Mouse (Mus musculus) heart, embryonic 12.5 days (tissue): ENCODE data around the gene Sema4g. TPM values are rescaled to one million over a fixed set of nuclear protein-coding genes. Genes with fewer than 3 reads are reported as not detected.
"Not testable (repeated sequence)": the region's sequence is repeated elsewhere in the genome, so short reads cannot be mapped to it uniquely, and the experiment has no call there.

Experiments
- ATAC-seq: fragments of 200-750 bp; cut with Nextera tagmentation; 2 replicates; pipeline ENCODE4 v1.8.0; 2017; ENCODE audit warnings: moderate TSS enrichment, moderate library complexity; ENCODE audit not compliant: insufficient number of reproducible peaks, low FRiP score
- H3K27ac ChIP-seq: fragments of 300-500 bp; sonication (generic); 2 replicates; pipeline ENCODE4 v1.5.1; 2016; ENCODE audit warnings: mild to moderate bottlenecking, moderate library complexity; ENCODE audit not compliant: poor library complexity, severe bottlenecking
- H3K27me3 ChIP-seq: fragments of 300-500 bp; sonication (generic); replicated peaks from 2 replicates; pipeline ENCODE4 v1.6.1; 2016; ENCODE audit warnings: mild to moderate bottlenecking, moderate library complexity
- H3K36me3 ChIP-seq: fragments of 300-500 bp; sonication (generic); 2 replicates; pipeline ENCODE4 v1.6.1; 2016; ENCODE audit warnings: mild to moderate bottlenecking, moderate library complexity
- H3K4me1 ChIP-seq: fragments of 300-500 bp; sonication (generic); replicated peaks from 2 replicates; pipeline ENCODE4 v1.6.1; 2016; ENCODE audit warnings: mild to moderate bottlenecking
- H3K4me2 ChIP-seq: fragments of 300-500 bp; sonication (generic); 2 replicates; pipeline ENCODE4 v1.6.1; 2016; ENCODE audit warnings: mild to moderate bottlenecking, moderate library complexity
- H3K4me3 ChIP-seq: fragments of 300-500 bp; sonication (generic); 2 replicates; pipeline ENCODE4 v1.5.1; 2016; ENCODE audit warnings: mild to moderate bottlenecking
- H3K9ac ChIP-seq: fragments of 300-500 bp; sonication (generic); 2 replicates; pipeline ENCODE4 v1.6.1; 2016; ENCODE audit warnings: mild to moderate bottlenecking, moderate library complexity
- H3K9me3 ChIP-seq: fragments of 300-500 bp; sonication (generic); replicated peaks from 2 replicates; pipeline ENCODE4 v1.6.1; 2016; ENCODE audit warnings: mild to moderate bottlenecking, moderate library complexity
- WGBS: fragments of 180-500 bp; shearing (Covaris S2); methylation state at CpG from one replicate; pipeline ENCODE4 v1.1.7; 2016; 5-methylcytosine and 5-hydroxymethylcytosine counted together
- polyA plus RNA-seq: library from polyadenylated mRNA; unstranded; fragments of >200 nt; fragmentation: Nextera tagmentation; extraction: Ambion mirVana; gene quantifications from 2 replicates; pipeline ENCODE4 v1.2.1, GENCODE M21; 2016

Sema4g gene
- polyA plus RNA-seq, 1 experiment from 2014 or later: 1.0 TPM

DNA sequence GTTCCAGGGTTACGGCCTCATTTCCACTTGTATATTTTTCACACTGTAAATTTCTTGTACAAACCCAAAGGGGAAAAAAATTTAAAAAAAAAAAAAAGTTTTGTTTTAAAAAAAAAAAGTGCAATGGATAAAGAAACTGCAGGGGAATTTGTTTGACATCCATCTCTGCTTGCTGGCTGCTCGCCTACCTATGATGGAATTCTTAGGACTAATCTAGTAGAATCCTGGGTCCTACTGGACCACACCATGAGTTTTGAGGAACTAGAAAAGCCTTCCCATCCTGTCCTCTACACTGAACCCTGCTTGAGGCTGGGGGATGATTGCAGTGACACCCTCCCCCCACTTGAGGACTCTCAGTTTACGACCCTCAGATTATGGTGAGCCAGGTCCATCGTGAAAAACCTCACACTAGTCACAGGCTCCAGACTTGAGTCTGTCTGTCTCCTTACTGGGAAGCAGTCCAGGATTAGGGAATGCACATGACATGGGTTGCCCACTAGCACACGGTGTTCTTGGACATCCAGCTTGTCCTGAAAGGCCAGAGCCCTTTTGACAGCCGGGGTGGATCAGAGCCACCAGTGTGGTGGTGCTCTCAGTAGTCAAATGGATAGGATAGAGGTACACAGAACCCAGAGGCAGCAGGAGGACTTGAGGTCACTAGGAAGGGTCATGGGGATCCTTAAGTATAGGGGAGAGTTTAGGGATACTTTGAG is 38.2 kb downstream of the Sema4g start:
- Histone ChIP-seq H3K4me2 (no peak overlapping the region), H3K4me1 (peaks cover 31% of the 10 kb centered on the region), H3K27me3 (no peaks in the 10 kb centered on the region), H3K36me3 (peaks cover 62% of the 10 kb centered on the region), H3K27ac (no peak overlapping the region), H3K9ac (no peak overlapping the region), H3K9me3 (no peaks in the 10 kb centered on the region), H3K4me3 (no peak overlapping the region)
- 71% methylated on average over 6 of the region's 6 CpGs for WGBS
- ATAC-seq: no peak

DNA sequence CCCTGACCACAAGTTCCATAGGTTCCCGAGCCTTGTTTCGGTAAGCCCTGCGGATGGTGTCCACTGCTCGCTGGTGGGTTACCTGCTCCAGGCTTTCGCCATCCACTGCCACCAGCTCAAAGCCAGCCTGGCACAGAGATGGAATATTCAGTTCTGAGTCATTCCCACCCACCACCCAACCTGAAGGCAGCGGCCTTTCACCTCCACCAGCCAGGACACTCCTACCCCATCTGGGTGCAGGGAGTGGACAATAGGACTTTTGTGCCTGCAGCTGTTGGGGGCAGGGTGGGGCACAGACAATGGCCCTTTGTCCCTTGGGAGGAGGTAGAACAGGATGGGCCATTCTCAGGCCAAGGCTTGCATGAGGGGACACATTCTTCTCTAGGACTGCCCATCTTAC is 38.9 kb downstream of the Sema4g start:
- Histone ChIP-seq H3K4me2 (no peak overlapping the region), H3K27ac (0 out of 2 replicates have a peak overlapping the region, but pooled peaks have one; percentile 28), H3K4me3 (no peak overlapping the region), H3K9me3 (no peaks in the 10 kb centered on the region), H3K9ac (no peak overlapping the region), H3K27me3 (no peaks in the 10 kb centered on the region), H3K36me3 (peaks cover 57% of the 10 kb centered on the region), H3K4me1 (peaks cover 38% of the 10 kb centered on the region)
- 85% methylated on average over 6 of the region's 6 CpGs for WGBS
- ATAC-seq: no peak

DNA sequence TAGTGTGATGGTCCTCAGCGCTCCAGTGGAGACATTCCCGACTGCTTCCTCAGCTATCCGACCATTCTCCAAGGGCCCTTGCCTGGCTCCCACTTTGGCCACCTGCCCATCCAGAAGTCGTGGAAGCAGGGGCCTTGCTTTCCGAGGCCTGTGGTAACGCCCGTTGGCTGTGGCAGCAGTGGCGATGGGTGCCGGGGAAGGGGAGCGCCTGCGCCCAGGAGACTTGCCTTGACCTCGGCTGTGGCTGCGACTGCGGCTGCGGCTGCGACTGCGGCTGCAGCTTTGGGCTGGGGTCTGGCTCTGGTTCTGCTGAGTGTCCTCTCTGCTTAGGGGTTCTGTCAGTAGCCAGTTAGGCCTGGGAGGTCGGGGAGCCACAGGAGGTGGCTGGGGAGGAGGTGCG is 39.8 kb downstream of the Sema4g start:
- H3K9ac ChIP-seq: 0 out of 2 replicates have a peak overlapping the region, but pooled peaks have one; percentile 8
- 0 out of 2 replicates have a peak overlapping the region, but pooled peaks have one; percentile 14 for H3K4me2 ChIP-seq
- ATAC-seq: no peak
- H3K4me3 ChIP-seq: no peak overlapping the region
- no peaks in the 10 kb centered on the region for H3K9me3 ChIP-seq
- H3K4me1 ChIP-seq: peaks cover 41% of the 10 kb centered on the region
- 56% methylated on average over 19 of the region's 19 CpGs for WGBS
- H3K27ac ChIP-seq: no peak overlapping the region; the same call in 1 of the 2 replicates
- H3K36me3 ChIP-seq: peaks cover 49% of the 10 kb centered on the region
- H3K27me3 ChIP-seq: no peaks in the 10 kb centered on the region

DNA sequence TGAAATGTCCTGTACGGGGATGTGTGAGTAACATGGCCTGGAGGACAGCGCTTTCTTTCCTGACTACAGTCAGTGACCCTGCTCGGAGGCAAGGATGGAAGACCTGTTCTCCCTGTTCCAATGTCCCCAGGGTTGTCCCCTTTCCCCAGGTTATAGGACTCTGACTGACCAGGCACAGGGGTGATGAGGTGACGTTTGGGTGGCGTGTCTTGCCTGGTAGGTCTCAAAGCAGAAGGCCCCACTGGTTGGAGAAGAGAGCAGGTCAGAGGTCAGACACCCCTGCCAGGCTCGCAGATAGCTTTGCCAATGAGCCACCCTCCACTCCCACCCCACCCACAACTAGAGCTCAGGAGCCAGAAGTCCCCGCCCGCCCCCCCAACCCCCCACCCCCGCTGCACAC is 40.7 kb downstream of the Sema4g start:
- WGBS: 56% methylated on average over 9 of the region's 9 CpGs
- no peak for ATAC-seq
- peaks cover 41% of the 10 kb centered on the region for H3K4me1 ChIP-seq

DNA sequence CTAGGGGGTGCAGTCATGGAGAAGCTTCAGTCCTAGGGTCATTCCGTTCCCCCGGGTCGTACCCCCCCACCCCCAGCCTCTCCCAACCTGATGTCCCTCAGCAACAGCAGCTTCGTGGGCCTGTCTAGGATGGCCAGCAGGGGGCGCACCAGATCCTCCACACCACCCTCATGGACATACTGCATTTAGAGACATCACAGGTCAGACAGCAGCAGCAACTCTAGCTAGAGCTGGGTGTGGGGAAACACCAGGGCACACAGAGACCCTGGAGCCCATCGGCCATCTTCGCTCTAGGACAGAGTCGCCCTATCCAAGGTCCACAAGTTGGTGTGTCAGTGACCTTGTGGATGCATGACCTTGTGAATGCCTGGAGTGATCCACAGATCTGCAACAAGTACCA is 41.2 kb downstream of the Sema4g start:
- ATAC-seq: no peak
- H3K4me1 ChIP-seq: peaks cover 41% of the 10 kb centered on the region
- 29% methylated on average over 8 of the region's 8 CpGs for WGBS

More for the DNA sequence above, 40.7 kb downstream of the Sema4g start:
- Histone ChIP-seq H3K27ac (no peak overlapping the region), H3K9me3 (no peaks in the 10 kb centered on the region), H3K36me3 (peaks cover 40% of the 10 kb centered on the region), H3K27me3 (no peaks in the 10 kb centered on the region), H3K4me3 (no peak overlapping the region), H3K4me2 (no peak overlapping the region), H3K9ac (no peak overlapping the region)

DNA sequence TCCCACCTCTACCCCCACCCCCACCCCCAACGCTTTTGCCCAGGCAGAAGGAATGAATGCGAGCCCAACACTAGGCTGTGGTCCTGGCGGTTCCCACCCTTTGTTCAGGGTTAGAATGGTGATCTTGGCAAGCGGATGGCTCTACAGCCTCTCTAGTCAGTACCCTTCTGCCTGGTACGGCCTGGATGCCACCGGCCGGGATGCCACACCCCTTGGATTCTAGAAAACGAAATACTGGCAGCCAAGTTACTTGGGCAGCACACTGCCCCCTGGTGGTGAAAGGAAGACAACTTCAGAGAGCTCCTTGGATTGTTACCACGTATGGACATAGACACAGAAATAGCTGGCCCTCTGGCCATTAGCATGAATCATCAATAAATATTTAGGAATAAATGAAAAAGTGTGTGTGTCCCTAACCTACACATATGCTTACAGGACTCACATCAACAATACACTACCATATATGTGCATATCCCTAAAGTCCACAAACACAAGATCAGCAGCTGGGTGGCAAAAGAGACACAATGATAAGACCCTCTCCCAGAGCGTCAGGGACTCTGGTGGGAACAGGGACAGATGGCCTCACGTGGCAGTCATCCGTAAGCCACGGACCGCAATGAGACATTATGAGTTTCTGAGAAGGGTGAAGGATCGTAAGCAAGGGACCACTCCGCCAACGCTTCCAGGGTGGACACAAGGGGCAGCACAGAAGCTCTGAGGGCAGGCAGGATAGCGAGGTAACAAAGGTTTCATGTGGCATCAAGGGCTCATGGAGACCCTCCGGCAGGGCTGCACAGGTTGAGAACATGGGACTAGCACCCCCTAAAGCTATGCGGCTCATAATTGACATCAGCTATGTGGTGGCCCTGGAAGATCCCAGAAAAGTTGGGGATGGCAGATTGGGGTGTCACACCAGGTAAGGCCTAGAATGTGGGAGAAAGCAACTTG is 42.1 kb downstream of the Sema4g start:
- peaks cover 11% of the 10 kb centered on the region for H3K27me3 ChIP-seq
- H3K9ac ChIP-seq: peak overlapping the region; percentile 26; the same call in 1 of the 2 replicates
- WGBS: 41% methylated on average over 20 of the region's 20 CpGs
- peak overlapping the region; percentile 13; the same call in 1 of the 2 replicates for H3K4me3 ChIP-seq
- 0 out of 2 replicates have a peak, but pooled peaks have one; percentile 28 for ATAC-seq
- H3K36me3 ChIP-seq: peaks cover 27% of the 10 kb centered on the region
- no peak overlapping the region for H3K27ac ChIP-seq
- no peaks in the 10 kb centered on the region for H3K9me3 ChIP-seq
- H3K4me1 ChIP-seq: peaks cover 41% of the 10 kb centered on the region
- peak overlapping the region; percentile 62 for H3K4me2 ChIP-seq

More for the DNA sequence above, 41.2 kb downstream of the Sema4g start:
- Histone ChIP-seq H3K36me3 (peaks cover 36% of the 10 kb centered on the region), H3K27me3 (peaks cover 1% of the 10 kb centered on the region; the same call in 1 of the 2 replicates), H3K4me2 (no peak overlapping the region), H3K9ac (no peak overlapping the region), H3K9me3 (no peaks in the 10 kb centered on the region), H3K4me3 (no peak overlapping the region), H3K27ac (no peak overlapping the region)

DNA sequence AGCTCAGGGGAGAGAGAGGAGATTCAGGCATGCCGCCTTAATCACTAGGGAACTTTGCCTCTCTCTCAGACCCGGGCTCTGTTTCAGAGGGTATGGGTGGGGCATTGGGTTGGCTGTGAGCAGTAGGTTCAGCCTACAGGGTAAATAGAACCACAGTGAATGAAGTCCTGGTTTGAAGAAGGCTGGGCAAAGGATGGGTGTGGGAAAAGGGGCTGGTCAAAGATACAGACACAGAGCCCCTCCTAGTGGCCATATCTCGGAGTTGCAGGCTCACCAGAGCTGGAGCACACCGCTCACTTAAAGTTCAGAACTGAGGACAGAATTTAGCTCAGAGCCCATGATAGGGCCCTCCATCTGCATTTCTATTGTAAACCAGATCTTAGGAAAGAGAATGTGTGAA is 42.9 kb downstream of the Sema4g start:
- H3K4me2 ChIP-seq: no peak overlapping the region
- H3K27ac ChIP-seq: no peak overlapping the region
- H3K4me3 ChIP-seq: no peak overlapping the region
- H3K4me1 ChIP-seq: peaks cover 41% of the 10 kb centered on the region
- peaks cover 19% of the 10 kb centered on the region for H3K36me3 ChIP-seq
- H3K9ac ChIP-seq: no peak overlapping the region
- no peaks in the 10 kb centered on the region for H3K9me3 ChIP-seq
- ATAC-seq: no peak
- peaks cover 18% of the 10 kb centered on the region for H3K27me3 ChIP-seq
- WGBS: 17% methylated on average over 4 of the region's 4 CpGs

DNA sequence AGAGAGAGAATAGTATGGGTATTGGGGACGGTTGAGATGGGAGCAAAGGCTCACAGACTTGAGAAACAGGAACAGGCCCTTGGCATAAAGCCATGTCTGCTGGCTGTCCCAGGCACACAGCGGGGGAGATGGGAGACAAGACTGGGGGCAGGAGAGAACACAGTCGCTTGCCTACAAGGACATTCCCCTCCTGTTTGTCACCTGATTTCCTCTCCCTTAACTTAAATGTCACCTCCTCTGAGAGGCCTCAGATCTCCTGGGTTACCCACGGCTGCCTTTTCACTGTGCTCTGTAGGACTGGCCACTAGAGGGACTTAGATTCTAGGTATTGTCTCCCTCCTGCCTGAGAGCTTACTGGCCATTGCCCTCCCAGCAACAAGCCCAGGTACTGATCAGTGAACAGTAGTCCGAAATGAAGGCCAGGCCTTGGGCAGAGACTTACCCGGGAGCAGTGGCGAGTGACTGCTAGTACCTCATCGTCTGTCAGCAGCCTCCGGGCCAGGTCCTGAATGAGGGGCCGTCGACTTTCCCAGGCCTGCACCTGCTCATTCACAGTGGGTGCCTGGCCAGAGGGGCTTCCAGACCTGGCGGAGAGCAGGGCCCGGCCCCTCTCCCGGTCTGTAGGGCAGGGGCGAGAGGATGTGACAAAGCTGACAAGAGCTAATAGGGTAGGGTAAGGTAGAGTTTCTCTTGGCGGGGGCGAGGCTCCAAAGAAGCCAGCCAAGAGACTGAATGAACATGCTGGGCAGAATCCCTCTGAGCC is 43.9 kb downstream of the Sema4g start:
- 47% methylated on average over 17 of the region's 17 CpGs for WGBS
- H3K27ac ChIP-seq: no peak overlapping the region

DNA sequence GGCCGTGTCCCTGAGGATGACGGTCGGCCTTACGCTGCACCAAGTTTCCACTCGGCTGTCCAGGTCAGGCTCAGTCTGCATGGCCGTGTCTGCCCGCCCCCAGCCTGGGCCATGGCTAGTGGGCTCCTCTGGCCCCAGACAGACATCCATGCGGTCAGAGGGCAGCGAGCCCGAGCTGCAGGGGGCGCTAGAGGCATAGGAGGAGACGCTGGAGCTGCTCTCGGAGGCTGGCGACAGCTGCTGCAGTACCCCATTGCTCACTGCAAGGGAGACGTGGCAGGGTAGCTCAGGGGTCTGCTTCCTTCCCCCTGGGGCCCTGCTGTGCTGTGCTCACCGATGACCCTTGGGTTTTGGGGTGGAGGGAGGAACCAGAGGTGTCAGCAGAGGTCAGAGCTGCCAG is 48.0 kb downstream of the Sema4g start:
- Histone ChIP-seq H3K36me3 (no peaks in the 10 kb centered on the region), H3K4me3 (no peak overlapping the region), H3K9ac (no peak overlapping the region), H3K9me3 (no peaks in the 10 kb centered on the region), H3K4me2 (no peak overlapping the region), H3K4me1 (peaks cover 12% of the 10 kb centered on the region), H3K27ac (no peak overlapping the region), H3K27me3 (peaks cover 67% of the 10 kb centered on the region)
- ATAC-seq: no peak
- WGBS: 27% methylated on average over 16 of the region's 16 CpGs

More for the DNA sequence above, 43.9 kb downstream of the Sema4g start:
- Histone ChIP-seq H3K4me3 (no peak overlapping the region), H3K9ac (peak overlapping the region; percentile 17; the same call in 1 of the 2 replicates), H3K27me3 (peaks cover 28% of the 10 kb centered on the region), H3K36me3 (peaks cover 10% of the 10 kb centered on the region), H3K4me2 (no peak overlapping the region), H3K9me3 (no peaks in the 10 kb centered on the region), H3K4me1 (peaks cover 41% of the 10 kb centered on the region)
- ATAC-seq: no peak

DNA sequence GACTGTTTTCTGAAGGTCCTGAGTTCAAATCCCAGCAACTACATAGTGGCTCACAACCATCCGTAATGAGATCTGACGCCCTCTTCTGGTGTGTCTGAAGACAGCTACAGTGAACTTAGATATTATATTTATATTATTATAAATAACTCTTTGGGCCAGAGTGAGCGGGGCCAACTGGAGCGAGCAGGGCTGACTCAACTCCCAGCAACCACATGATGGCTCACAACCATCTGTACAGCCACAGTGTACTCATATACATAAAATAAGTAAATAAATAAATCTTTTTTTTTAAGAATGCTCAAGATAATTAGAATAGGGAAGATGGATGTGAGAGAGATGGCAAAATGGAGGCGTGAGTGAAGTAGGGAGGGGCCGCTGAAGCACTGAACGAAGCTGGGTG is 49.3 kb downstream of the Sema4g start:
- peaks cover 79% of the 10 kb centered on the region for H3K27me3 ChIP-seq
- not testable (repeated sequence) for H3K9me3 ChIP-seq, H3K36me3 ChIP-seq, H3K4me2 ChIP-seq, ATAC-seq, H3K4me1 ChIP-seq, H3K4me3 ChIP-seq, H3K9ac ChIP-seq, H3K27ac ChIP-seq
- 84% methylated on average over 7 of the region's 7 CpGs for WGBS
